Mouse (Mus musculus): Measurements from ENCODE around the gene Gm28042. TPM values are rescaled to one million over a fixed set of nuclear protein-coding genes. Genes with fewer than 3 reads are reported as not detected.

Gene Gm28042
- total RNA-seq, 2 experiments from 2014 or later: 1.1 to 2.1 TPM

DNA sequence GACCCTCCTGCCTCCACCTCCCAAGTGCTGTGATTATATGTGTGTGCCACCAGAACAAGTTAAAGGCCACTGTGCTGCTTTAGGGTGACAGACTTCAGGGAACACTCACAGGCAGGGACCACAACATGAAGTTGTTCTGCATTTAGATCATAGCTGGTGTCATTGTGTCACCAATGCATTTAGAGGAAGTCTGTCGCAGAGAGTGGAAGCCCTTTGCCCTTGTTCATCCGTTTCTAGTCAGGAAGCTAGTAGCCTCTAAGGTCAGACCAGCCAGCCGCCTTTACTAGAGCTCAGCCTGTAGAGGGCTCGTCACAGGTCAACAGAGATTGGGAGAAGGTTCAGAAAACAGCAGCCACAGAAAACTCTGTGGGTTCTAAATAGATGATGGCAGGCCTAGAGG is 18.6 kb upstream of the Gm28042 start:
- DNase-seq: no peak
- intact Hi-C loops (cut with DNase I): no loop called here

- intact Hi-C loops (cut with DNase I): loop anchor here (1.0 kb wide), 1 partner anchor 39 kb away; the partner anchor contains the start of gene Mapkbp1
- peak; percentile 59 to 75 for DNase-seq
These were observed 15.7 kb upstream of the Gm28042 start for GRCm38 (mm10) chr2:120011462-120012200.

- intact Hi-C loops (cut with DNase I): no loop called here
- no peak for DNase-seq
These were observed 14.4 kb upstream of the Gm28042 start for GRCm38 (mm10) chr2:120012924-120013323.

DNA sequence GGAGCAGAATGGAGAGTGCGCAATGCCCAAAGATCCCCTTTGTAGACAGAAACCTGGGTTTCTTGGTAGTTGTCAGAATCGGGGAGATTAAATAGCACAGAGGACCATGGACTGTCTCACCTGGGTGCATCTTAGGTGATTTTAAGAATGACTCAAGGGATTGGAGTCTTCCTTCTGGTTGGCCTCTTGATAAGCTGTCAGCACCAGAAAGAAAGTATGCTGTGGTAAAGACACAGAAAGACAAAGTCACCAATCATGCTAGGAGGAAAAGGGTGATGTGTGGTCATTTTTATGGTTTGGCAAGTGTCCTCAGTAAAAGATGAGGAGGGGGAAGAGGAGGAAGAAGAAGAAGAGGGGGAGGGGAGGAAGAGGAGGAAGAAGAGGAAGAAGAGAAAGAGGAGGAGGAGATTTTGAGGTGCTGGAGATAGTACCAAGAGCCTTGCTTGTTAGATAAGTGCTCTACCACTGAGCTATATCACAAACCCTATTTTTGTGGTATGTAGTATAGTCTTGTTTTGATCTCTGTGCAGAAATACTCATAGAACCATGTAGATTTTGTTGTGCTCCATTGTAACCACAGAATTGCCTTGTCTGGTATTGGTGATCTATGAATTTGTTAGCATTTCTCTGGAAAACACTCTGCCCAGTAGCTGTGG is 13.3 kb upstream of the Gm28042 start:
- DNase-seq: no peak
- intact Hi-C loops (cut with DNase I): no loop called here

DNA sequence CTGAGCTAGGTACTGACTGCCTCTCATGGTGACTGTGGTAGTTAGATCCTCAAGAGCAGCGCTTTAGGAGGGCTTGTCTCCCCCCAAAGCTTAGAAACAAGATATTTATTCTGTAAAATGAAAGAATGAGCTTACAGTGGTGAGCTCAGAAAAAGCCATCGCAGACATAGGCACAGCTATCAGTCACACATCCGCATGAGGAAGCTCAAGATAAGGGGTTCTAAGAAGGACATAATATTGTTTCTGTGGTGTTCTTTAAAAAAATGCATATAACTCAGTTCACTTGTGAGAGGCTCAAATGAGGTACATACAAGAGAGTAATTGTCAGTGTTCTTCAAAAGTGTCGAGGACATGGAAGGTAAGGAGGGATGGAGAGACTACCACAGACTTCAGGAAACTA is 11.4 kb upstream of the Gm28042 start:
- intact Hi-C loops (cut with DNase I): no loop called here

DNA sequence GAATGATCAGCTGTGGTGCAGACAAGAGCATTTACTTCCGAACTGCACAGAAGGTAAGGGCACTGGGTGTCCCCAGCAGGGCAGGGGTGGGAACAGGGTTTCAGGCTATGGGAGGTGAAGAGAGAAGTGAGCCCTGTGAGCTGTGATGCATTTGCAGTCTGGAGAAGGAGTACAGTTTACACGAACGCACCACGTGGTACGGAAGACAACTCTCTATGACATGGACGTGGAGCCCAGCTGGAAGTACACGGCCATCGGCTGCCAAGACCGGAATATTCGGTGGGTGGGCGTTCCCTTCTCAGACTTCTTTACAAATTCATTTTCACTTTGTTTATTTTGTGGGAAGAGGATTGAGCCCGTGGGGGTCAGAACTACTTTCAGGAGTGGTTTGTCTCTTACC is 9.7 kb upstream of the Gm28042 start:
- intact Hi-C loops (cut with DNase I): no loop called here
- no peak for DNase-seq

More for the DNA sequence above, 11.4 kb upstream of the Gm28042 start:
- DNase-seq: no peak

- DNase-seq: peak; percentile 53 to 63
- intact Hi-C loops (cut with DNase I): no loop called here
These were observed 3.0 kb upstream of the Gm28042 start for GRCm38 (mm10) chr2:120024337-120024736.

- DNase-seq: no peak
- intact Hi-C loops (cut with DNase I): loop anchor here (5.0 kb wide), 1 partner anchor 56 kb away; the partner anchor contains the start of gene Mapkbp1
These were observed 648 bp downstream of the Gm28042 start for GRCm38 (mm10) chr2:120027950-120028331.

GRCm38 (mm10) chr2:120030380-120030779 is 3.1 kb downstream of the Gm28042 start:
- intact Hi-C loops (cut with DNase I): no loop called here
- no peak for DNase-seq

DNA sequence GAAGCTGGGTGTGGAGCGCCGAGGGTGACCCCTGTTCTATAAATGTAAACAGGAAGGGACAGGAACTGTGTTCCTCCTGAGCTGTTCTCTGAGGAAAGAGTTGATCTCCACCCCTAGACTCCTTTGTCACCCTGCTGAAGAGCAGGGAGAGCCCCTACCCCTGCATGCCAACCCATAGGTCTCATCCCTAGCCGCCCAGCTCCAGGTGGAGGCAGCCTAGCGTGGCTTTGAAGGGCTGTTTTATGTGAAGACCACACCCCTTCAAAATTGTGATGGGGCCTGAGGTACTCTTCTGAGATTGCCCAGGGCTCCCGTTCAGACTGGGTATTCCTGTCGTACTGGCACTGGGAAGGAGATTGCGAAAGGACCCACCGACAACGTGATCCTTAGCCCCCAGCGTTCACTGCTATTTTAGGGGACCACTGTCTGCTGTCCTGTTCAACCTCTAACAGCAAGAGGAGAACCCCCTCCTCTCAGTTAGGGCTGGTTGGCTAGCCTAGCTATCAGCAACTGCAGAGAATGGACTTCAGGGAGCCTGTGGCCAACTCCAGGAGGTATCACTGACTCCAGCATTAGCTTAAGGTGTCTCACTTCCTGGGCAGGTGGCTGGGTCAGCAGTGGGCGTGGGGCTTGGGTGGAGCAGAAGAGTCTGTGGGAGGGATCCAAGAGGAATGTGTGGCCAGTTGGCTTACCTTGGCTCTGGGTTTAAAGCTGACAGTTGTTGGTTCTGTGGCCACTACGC is 5.6 kb downstream of the Gm28042 start, which contains the start of gene Pla2g4b:
TSS of gene Pla2g4b (plus strand) at position 692 of the 742 bp plus-strand sequence.
- intact Hi-C loops (cut with DNase I): no loop called here
- no peak for DNase-seq

- intact Hi-C loops (cut with DNase I): no loop called here
- DNase-seq: no peak
These were observed 6.4 kb downstream of the Gm28042 start for GRCm38 (mm10) chr2:120033726-120034125.

- DNase-seq: no peak
- intact Hi-C loops (cut with DNase I): no loop called here
These were observed 10.5 kb downstream of the Gm28042 start for GRCm38 (mm10) chr2:120037744-120038143.

DNA sequence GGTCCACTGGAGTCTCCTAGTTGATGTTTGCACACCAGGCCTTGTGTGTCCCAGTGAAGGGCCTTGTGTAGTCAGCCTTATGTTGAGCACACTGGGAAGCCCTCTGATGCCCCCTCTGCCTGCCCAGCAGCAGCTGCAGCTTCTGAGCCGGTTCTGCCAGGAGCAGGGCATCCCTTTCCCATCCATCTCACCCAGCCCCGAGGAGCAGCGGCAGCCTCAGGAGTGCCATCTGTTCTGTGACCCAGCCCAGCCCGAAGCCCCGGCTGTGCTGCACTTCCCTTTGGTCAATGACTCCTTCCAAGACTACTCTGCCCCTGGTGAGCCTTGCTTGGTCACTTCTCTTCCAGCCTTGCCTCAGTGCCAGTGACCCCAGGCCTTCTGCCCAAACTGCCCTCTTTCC is 13.7 kb downstream of the Gm28042 start:
- intact Hi-C loops (cut with DNase I): no loop called here
- DNase-seq: no peak

DNA sequence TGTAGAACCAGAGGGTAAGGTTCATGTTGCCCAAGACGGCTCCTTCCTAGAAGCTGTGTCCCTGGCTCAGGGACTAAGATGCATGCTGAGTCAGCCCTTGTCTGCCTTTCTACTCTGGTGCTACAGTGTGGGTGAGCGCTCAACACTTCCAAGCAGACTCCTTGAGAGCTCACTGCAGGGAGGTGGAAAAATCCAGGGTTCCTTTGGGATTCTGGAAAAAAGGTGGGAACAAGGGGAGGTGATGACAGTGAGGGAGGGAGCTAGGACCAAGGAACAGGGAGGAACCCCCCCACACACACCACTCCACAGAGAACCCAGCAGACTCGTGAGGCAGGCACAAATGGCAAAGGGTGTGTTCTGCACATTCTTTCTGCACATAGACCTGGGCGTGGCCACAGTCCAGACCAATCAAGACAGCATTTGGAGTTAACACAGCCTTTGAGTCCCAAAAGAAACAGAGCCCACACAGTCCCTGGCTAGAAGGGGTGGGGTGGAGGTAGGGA is 16.9 kb downstream of the Gm28042 start:
- intact Hi-C loops (cut with DNase I): no loop called here
- no peak for DNase-seq

GRCm38 (mm10) chr2:120044676-120045075 is 17.4 kb downstream of the Gm28042 start:
- DNase-seq: no peak
- intact Hi-C loops (cut with DNase I): no loop called here

DNA sequence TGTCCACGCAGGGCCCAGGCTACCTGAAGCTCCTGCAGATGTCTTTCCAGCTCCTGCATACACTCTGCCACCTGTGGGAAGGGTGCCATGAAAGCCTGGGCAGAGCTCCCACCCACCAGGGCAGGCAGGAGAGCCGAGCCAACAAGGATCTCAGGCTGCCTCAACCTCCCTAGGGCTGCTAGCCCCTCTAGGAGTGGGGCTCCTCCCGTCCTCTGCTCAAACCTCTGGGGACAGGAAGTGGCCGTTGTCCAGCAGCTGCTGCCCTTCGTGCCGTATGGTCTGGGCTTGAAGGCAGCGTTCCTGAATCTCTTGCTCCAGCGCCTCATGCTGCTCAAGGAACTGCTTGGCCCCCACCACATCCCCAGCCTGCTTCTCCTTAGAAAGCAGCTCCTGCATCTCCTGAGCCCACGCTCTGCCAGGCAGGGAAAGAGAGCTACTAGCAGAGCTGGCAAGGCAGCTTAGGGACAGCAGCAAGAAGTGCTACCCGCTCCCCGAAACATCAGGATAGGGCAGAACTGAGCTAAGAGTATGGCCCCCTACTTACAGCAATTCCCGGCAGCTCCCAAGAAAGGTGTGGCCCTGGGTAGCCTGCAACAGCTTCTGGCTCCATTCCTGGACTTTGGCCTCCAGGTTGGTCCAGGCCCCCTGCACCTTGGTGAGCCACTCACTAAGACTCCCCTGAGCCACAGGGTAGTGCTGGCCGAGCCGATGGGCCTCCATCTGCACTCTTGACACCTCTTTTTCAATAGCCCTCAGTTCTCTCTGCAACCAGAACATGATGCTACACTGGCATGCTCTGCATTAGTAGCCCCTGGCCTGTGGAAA is 19.4 kb downstream of the Gm28042 start:
- intact Hi-C loops (cut with DNase I): no loop called here
- peak in 1 of 2 experiments; percentile 24 for DNase-seq

DNA sequence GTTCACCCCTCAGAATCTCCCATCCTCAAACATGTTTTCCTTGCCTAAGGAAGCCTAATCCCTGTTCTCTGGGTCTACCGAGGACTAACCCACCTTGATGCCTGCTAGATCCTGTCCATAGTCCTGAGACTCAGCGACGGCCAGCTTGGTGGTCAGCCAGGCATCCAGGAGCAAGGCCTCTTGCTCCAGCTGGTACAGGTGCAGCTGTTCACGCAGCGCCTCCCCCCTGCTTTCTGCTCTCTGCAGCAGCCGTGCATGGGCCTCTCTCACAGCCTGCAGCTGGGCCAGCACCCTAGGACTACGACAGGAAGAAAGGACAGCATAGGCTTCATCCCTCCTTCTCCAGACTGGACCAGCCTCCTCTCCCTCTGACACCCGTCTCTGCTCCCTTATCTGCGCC is 20.9 kb downstream of the Gm28042 start:
- intact Hi-C loops (cut with DNase I): no loop called here
- no peak for DNase-seq

- peak; percentile 62 to 72 for DNase-seq
- intact Hi-C loops (cut with DNase I): no loop called here
These were observed 22.5 kb downstream of the Gm28042 start for GRCm38 (mm10) chr2:120049632-120050274.

- intact Hi-C loops (cut with DNase I): no loop called here
- DNase-seq: no peak
These were observed 24.1 kb downstream of the Gm28042 start for GRCm38 (mm10) chr2:120051405-120051804.
